Mouse (Mus musculus): ENCODE data around the gene Rnf38.

GRCm38 (mm10) chr4:44106297-44106821 lies 127.2 kb downstream of the Rnf38 start:
- TF ChIP-seq CTCF (IDR thresholded peaks at IDR 0.05; ENCODE audit: low read depth) = no peak
- TF ChIP-seq EP300 (IDR thresholded peaks at IDR 0.05; ENCODE audit: low read depth) = no peak

Data from liver, postnatal 0 days (tissue).